Mouse (Mus musculus): ENCODE results near the gene Acta2.

Acta2 gene

GRCm38 (mm10) chr19:34254880-34255681, at the start of gene Acta2:
TSS of gene Acta2 (minus strand) at chr19:34255590.
- no peak for DNase-seq

- no peak for DNase-seq
Measured at GRCm38 (mm10) chr19:34304917-34305316, 49.5 kb upstream of the Acta2 start.

- no peak for DNase-seq
Measured at GRCm38 (mm10) chr19:34300430-34300829, 45.0 kb upstream of the Acta2 start.

GRCm38 (mm10) chr19:34299229-34299628, 43.8 kb upstream of the Acta2 start:
- no peak for DNase-seq

GRCm38 (mm10) chr19:34298531-34298930, 43.1 kb upstream of the Acta2 start:
- no peak for DNase-seq

GRCm38 (mm10) chr19:34295442-34295841, 40.1 kb upstream of the Acta2 start:
- DNase-seq: no peak

- no peak for DNase-seq
Measured at GRCm38 (mm10) chr19:34293376-34293947, 38.1 kb upstream of the Acta2 start.

GRCm38 (mm10) chr19:34292701-34293100, 37.3 kb upstream of the Acta2 start:
- no peak for DNase-seq

GRCm38 (mm10) chr19:34291956-34292355, 36.6 kb upstream of the Acta2 start:
- no peak for DNase-seq

- no peak for DNase-seq
Measured at GRCm38 (mm10) chr19:34291379-34291778, 36.0 kb upstream of the Acta2 start.

- DNase-seq: no peak
Measured at GRCm38 (mm10) chr19:34290872-34291341, 35.5 kb upstream of the Acta2 start.

- DNase-seq: peak in 1 of 2 experiments; percentile 7
Measured at GRCm38 (mm10) chr19:34289948-34290789, 34.8 kb upstream of the Acta2 start, which contains the start of gene Fas. TSS of gene Fas (plus strand) at chr19:34290666.

- no peak for DNase-seq
Measured at GRCm38 (mm10) chr19:34288696-34289095, 33.3 kb upstream of the Acta2 start.

- no peak for DNase-seq
Measured at GRCm38 (mm10) chr19:34287656-34288415, 32.4 kb upstream of the Acta2 start.

- no peak for DNase-seq
Measured at GRCm38 (mm10) chr19:34287221-34287620, 31.8 kb upstream of the Acta2 start.

- DNase-seq: no peak
Measured at GRCm38 (mm10) chr19:34284826-34285225, 29.4 kb upstream of the Acta2 start.

- peak; percentile 3 to 8 for DNase-seq
Measured at GRCm38 (mm10) chr19:34284383-34284782, 29.0 kb upstream of the Acta2 start.

GRCm38 (mm10) chr19:34283614-34284013, 28.2 kb upstream of the Acta2 start:
- DNase-seq: no peak

- DNase-seq: no peak
Measured at GRCm38 (mm10) chr19:34278078-34278477, 22.7 kb upstream of the Acta2 start.

GRCm38 (mm10) chr19:34273073-34273472, 17.7 kb upstream of the Acta2 start:
- no peak for DNase-seq

GRCm38 (mm10) chr19:34270824-34271464, 15.6 kb upstream of the Acta2 start:
- no peak for DNase-seq
